Mouse (Mus musculus): ENCODE data around the gene Fam240a. TPM values are rescaled to one million over a fixed set of nuclear protein-coding genes. Genes with fewer than 3 reads are reported as not detected.

The Fam240a gene
- polyA plus RNA-seq, 1 experiment from 2014 or later = not detected

Other genes starting within 250 kb of the Fam240a start
- 0.42 and 0.73 TPM in 2 replicates for gene Myl3, start 175.0 kb downstream of the Fam240a start, polyA plus RNA-seq (2014; fragmentation: Nextera tagmentation; extraction: Ambion mirVana)
- gene Pth1r, start 169.7 kb downstream of the Fam240a start, polyA plus RNA-seq (2014; fragmentation: Nextera tagmentation; extraction: Ambion mirVana) = 21.9 and 23.9 TPM in 2 replicates
- not detected in 2 replicates for gene Prss42, start 118.7 kb downstream of the Fam240a start, polyA plus RNA-seq (2014; fragmentation: Nextera tagmentation; extraction: Ambion mirVana)
- gene Prss44, start 102.9 kb downstream of the Fam240a start, polyA plus RNA-seq (2014; fragmentation: Nextera tagmentation; extraction: Ambion mirVana) = not detected in 2 replicates
- gene Prss43, start 90.2 kb downstream of the Fam240a start, polyA plus RNA-seq (2014; fragmentation: Nextera tagmentation; extraction: Ambion mirVana) = not detected in 2 replicates
- gene Prss45, start 82.3 kb downstream of the Fam240a start, polyA plus RNA-seq (2014; fragmentation: Nextera tagmentation; extraction: Ambion mirVana) = 0.13 TPM in 1 of 2 replicates, not detected in the other
- gene Prss46, start 72.4 kb downstream of the Fam240a start, polyA plus RNA-seq (2014; fragmentation: Nextera tagmentation; extraction: Ambion mirVana) = not detected in 2 replicates
- gene Prss50, start 58.9 kb downstream of the Fam240a start, polyA plus RNA-seq (2014; fragmentation: Nextera tagmentation; extraction: Ambion mirVana) = 0.14 and 0.31 TPM in 2 replicates
- gene Als2cl, start 37.0 kb downstream of the Fam240a start, polyA plus RNA-seq (2014; fragmentation: Nextera tagmentation; extraction: Ambion mirVana) = 1.0 and 1.1 TPM in 2 replicates
- gene Tmie, start 36.7 kb downstream of the Fam240a start, polyA plus RNA-seq (2014; fragmentation: Nextera tagmentation; extraction: Ambion mirVana) = 0.18 and 0.34 TPM in 2 replicates
- not detected in 2 replicates for gene Tdgf1, start 29.3 kb upstream of the Fam240a start, polyA plus RNA-seq (2014; fragmentation: Nextera tagmentation; extraction: Ambion mirVana)
- gene Lrrc2, start 34.7 kb upstream of the Fam240a start, polyA plus RNA-seq (2014; fragmentation: Nextera tagmentation; extraction: Ambion mirVana) = 0.06 and 0.21 TPM in 2 replicates
- 0.21 TPM in 1 of 2 replicates, not detected in the other for gene Rtp3, start 73.7 kb upstream of the Fam240a start, polyA plus RNA-seq (2014; fragmentation: Nextera tagmentation; extraction: Ambion mirVana)
- gene Ltf, start 102.4 kb upstream of the Fam240a start, polyA plus RNA-seq (2014; fragmentation: Nextera tagmentation; extraction: Ambion mirVana) = 0.95 TPM in 1 of 2 replicates, not detected in the other
- 0.68 and 1.7 TPM in 2 replicates for gene Ccrl2, start 140.7 kb upstream of the Fam240a start, polyA plus RNA-seq (2014; fragmentation: Nextera tagmentation; extraction: Ambion mirVana)
- 52.2 and 57.4 TPM in 2 replicates for gene Lrrfip2, start 200.7 kb upstream of the Fam240a start, polyA plus RNA-seq (2014; fragmentation: Nextera tagmentation; extraction: Ambion mirVana)

Data from hindbrain, embryonic 11.5 days (tissue).